Mouse (Mus musculus) kidney, adult 2 months (tissue): ENCODE measurements around the gene Ptpre.

Experiments
- CTCF ChIP-seq: fragments of 200-500 bp; conservative IDR thresholded peaks from 2 replicates; pipeline ENCODE4 v1.5.1; 2011; ENCODE audit warnings: low read depth, mild to moderate bottlenecking, control low read depth, low read length, moderate library complexity, mixed read lengths; ENCODE audit not compliant: insufficient read depth, insufficient read length
- POLR2A ChIP-seq: fragments of 200-500 bp; IDR thresholded peaks from one replicate; pipeline ENCODE4 v1.6.1; 2011; ENCODE audit warnings: low read depth, low read length, control low read depth

- TF ChIP-seq CTCF (no peak), POLR2A (no peak)
Observed at GRCm38 (mm10) chr7:135545957-135546356, 8.7 kb downstream of the Ptpre start.
